Mouse (Mus musculus): ENCODE data around the gene H1foo. TPM values are rescaled to one million over a fixed set of nuclear protein-coding genes. Genes with fewer than 3 reads are reported as not detected.
A peak's percentile ranks its signal among the peaks of the same experiment; 100 is the strongest.

H1foo gene
- polyA plus RNA-seq, 1 experiment: not detected

DNA sequence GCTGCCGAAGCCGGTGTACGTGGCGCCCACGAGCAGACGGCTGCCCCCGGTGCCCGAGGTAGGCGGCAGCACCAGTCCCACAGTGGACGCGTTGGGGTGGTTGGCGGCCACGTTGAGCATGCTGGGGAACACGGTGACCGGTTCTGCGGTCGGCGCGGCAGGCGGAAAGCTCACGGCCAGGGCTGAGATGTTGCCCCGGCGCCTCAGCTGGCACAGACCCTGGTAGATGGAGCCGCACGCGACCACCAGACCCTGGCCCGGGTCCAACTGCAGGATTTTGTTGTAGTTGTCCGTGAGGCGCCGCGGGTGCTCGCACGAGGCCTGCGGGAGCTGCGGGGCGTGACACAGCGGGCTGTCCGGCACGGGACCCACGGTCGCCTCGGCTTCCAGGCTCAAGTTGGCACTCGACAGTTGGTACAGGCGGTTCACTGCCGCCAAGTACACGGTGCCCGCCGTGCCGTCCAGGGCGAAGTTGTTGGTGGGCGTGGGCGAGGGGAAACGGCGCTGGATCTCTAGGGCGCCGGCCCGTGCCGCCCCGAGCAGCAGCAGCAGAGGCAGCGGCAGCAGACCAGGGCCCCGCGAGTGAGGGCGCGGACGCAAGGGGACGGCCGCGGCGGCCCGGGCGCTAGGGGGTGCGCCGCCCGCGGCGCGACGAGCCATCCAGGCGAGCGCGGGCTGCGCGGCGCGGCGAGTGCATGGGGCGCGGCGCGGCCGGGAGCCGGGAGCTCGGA, 49.6 kb downstream of the H1foo start:
- Histone ChIP-seq H3K4me1 (ENCODE audit: control insufficient read depth, insufficient read depth, low read length) (peaks cover 7% of the 10 kb centered on the region), H3K27ac (ENCODE audit: insufficient read depth, low read length) (peak overlapping the region; percentile 82), H3K4me3 (ENCODE audit: insufficient read depth, low read length) (peak overlapping the region; percentile 81)
- no peak for TF ChIP-seq CTCF (IDR thresholded peaks at IDR 0.05; ENCODE audit: extremely low read depth, insufficient read depth, low read length)
- no peak for TF ChIP-seq POLR2A (IDR thresholded peaks at IDR 0.05; ENCODE audit: extremely low read depth, insufficient read depth, low read length)

DNA sequence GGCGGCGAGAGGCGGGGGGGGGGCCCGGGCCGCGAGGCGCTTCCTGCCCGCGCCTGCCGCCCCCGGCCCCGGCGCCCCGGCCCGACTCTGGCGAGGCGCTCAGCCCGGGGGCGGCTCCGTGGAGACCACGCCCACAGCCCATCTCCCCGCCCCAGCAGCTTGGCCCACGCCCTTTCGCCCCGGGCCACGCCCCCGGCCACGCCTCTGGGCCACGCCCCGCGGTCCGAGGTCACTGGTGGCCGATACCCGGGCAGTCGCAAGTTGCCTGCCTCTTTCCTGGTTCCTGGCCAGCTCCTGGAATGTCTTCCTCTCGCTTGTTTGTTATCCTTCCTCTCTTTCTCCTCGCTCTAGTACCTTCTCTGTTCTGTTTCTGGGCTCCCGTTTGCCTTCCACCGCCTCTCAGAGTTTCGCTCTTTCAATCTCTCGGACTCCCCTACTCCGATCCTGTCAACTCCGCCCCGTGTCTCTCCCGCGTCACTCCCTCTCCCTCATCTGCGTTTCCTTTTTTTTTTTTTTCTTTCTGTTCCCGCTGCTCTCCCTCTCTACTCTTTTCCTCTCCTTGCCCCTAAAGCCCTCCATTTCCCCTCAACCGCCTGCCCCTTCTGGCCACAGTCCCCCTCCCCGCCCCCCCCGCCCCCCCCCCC, 50.3 kb downstream of the H1foo start, which contains the start of gene Plxnd1:
Gene Plxnd1, minus strand, starts transcription at position 129 of the 644 bp plus-strand sequence.
- no peak for TF ChIP-seq CTCF (IDR thresholded peaks at IDR 0.05; ENCODE audit: extremely low read depth, insufficient read depth, low read length)
- TF ChIP-seq POLR2A (IDR thresholded peaks at IDR 0.05; ENCODE audit: extremely low read depth, insufficient read depth, low read length): peak; percentile 20; the same call in 1 of the 2 replicates
- peak within 1 kb of the TSS; percentile 82 for H3K27ac ChIP-seq (ENCODE audit: insufficient read depth, low read length)
- 0 out of 2 replicates have a peak, but pooled peaks cover 4% of the 10 kb centered on the region for H3K4me1 ChIP-seq (ENCODE audit: control insufficient read depth, insufficient read depth, low read length)
- H3K4me3 ChIP-seq (ENCODE audit: insufficient read depth, low read length): peak within 1 kb of the TSS; percentile 81

DNA sequence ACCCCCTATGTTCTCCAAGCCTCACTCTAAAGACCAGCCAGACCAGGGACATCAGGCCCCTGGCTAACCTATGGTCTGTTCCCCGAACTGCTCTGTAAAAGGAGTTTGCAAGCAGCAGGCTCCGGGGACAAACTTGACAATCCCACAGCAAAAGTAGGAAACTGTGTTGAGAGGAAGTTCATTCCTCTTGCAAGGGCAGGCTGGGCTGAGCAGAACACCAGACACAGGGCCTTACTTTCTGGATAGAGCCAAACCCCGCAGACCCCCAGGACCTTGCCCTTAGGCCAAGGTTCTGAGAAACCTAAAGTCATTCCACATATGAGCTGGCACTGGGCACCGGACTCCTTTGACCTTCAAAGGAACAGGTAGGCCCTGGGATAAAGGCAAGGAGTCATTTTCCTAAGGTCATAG, 50.8 kb downstream of the H1foo start:
- TF ChIP-seq POLR2A (IDR thresholded peaks at IDR 0.05; ENCODE audit: extremely low read depth, insufficient read depth, low read length) (no peak), CTCF (IDR thresholded peaks at IDR 0.05; ENCODE audit: extremely low read depth, insufficient read depth, low read length) (no peak)
- H3K27ac ChIP-seq (ENCODE audit: insufficient read depth, low read length): 0 out of 2 replicates have a peak overlapping the region, but pooled peaks have one; percentile 21
- 0 out of 2 replicates have a peak, but pooled peaks cover 1% of the 10 kb centered on the region for H3K4me1 ChIP-seq (ENCODE audit: control insufficient read depth, insufficient read depth, low read length)
- H3K4me3 ChIP-seq (ENCODE audit: insufficient read depth, low read length): peak overlapping the region; percentile 81; the same call in 1 of the 2 replicates

DNA sequence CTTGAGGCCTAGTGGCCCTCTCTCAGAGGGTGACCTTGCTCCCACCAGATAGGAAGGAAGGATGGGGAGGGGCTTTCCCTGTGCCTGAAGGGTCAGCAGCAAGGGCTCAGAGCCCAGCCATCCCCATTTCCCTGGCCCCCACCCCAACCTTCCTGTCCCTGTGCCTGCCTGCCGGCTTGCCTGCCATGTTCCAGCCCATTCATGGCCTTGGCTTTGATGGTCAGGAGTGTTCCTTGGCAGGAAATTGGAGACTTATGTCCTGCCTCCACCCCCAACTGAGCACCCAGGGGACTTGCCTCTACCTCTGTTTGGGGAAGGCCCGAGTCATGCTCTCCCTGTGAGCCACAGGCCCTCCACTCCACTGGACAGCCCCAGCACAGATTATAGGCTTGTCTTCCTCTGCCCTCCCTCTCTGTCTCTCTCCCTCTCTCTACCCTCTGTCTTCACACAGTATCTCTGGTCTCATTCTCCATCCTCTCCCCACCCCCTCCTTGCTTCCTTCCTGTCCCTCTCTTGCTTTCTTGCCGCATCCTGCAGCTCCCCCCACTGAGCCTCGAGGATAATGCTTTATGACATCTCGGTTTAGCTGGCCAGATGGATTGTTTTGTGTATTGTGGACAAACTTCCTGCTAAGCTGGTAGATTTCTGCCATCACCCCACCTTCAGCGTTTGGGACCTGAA, 51.6 kb downstream of the H1foo start:
- Histone ChIP-seq H3K4me3 (ENCODE audit: insufficient read depth, low read length) (no peak overlapping the region), H3K4me1 (ENCODE audit: control insufficient read depth, insufficient read depth, low read length) (no peaks in the 10 kb centered on the region), H3K27ac (ENCODE audit: insufficient read depth, low read length) (no peak overlapping the region)
- TF ChIP-seq CTCF (IDR thresholded peaks at IDR 0.05; ENCODE audit: extremely low read depth, insufficient read depth, low read length) (peak; percentile 57), POLR2A (IDR thresholded peaks at IDR 0.05; ENCODE audit: extremely low read depth, insufficient read depth, low read length) (no peak)

DNA sequence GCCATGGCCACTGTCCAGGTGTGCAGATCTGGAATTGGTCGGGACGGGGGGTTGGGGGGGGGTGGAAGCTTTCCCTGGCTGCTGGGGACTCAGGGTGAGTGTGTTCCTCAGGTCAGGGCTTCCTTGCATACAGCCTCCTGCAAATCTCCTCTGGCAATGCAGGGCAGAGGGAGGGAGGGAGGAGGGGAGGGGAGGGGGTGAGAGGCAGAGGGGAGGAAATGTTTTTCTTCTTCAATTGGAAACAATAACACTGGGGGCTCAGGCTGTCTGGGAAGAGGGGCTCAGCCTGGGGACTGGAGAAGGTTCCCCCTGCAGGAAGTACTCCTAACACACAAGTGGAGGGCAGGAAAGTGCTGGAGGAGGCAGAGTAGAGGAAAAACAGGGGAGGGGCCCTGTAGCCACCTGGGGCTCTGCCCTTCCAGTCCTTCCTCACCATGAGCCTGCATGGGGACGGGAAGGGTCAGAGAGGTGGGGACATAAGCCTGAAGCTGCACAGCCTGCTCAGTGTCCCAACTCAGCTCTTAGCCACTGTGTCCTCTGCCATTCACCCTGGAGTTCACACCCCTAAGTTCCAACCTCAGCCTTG, 53.1 kb downstream of the H1foo start:
- TF ChIP-seq POLR2A (IDR thresholded peaks at IDR 0.05; ENCODE audit: extremely low read depth, insufficient read depth, low read length) (no peak), CTCF (IDR thresholded peaks at IDR 0.05; ENCODE audit: extremely low read depth, insufficient read depth, low read length) (no peak)
- H3K4me1 ChIP-seq (ENCODE audit: control insufficient read depth, insufficient read depth, low read length): no peaks in the 10 kb centered on the region
- H3K27ac ChIP-seq (ENCODE audit: insufficient read depth, low read length): no peak overlapping the region
- H3K4me3 ChIP-seq (ENCODE audit: insufficient read depth, low read length): no peak overlapping the region

DNA sequence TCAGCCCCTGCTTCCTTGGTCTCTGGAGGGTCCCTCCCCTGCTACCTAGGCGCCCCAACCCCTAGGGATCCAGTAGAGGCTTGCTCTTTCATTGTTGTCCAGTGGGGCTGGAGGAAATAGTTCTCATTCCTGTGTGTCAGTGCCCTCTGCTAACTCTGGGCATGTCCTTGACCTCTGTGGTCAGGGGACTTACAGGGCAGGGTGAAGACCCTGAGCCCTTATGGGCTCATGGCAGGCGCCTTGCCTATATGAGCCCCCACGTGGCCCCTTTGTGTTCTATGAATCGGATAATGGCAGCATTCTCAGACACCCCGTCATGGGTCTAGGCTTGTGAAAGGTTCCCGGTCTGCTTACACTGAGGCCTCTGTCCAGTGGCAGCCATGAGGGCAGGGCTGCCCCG, 54.0 kb downstream of the H1foo start:
- Histone ChIP-seq H3K4me3 (ENCODE audit: insufficient read depth, low read length) (no peak overlapping the region), H3K4me1 (ENCODE audit: control insufficient read depth, insufficient read depth, low read length) (no peaks in the 10 kb centered on the region), H3K27ac (ENCODE audit: insufficient read depth, low read length) (no peak overlapping the region)
- TF ChIP-seq CTCF (IDR thresholded peaks at IDR 0.05; ENCODE audit: extremely low read depth, insufficient read depth, low read length) (no peak), POLR2A (IDR thresholded peaks at IDR 0.05; ENCODE audit: extremely low read depth, insufficient read depth, low read length) (no peak)

DNA sequence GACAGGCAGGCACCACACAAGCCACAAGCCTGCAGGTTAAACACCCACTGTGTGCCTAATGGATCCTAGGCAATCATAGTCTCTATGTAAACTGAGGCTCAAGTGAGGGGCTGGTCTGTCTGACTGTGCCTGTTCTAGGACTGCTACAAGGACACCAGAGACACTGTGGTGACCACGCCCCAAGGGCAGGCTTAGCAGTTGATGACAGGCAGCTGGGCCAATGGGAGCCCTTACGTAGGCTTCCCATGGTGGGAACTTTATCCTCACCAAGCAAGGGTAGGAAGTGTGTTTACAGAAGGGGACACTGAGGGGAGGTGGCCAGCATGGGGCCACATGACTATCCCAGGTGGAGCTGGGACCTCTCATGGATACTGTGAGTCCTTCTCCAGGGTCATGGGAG, 54.5 kb downstream of the H1foo start:
- TF ChIP-seq CTCF (IDR thresholded peaks at IDR 0.05; ENCODE audit: extremely low read depth, insufficient read depth, low read length) (no peak), POLR2A (IDR thresholded peaks at IDR 0.05; ENCODE audit: extremely low read depth, insufficient read depth, low read length) (no peak)
- Histone ChIP-seq H3K4me3 (ENCODE audit: insufficient read depth, low read length) (no peak overlapping the region), H3K4me1 (ENCODE audit: control insufficient read depth, insufficient read depth, low read length) (no peaks in the 10 kb centered on the region), H3K27ac (ENCODE audit: insufficient read depth, low read length) (no peak overlapping the region)

Other genes starting within 250 kb of the H1foo start
- 5.5 TPM in 2 replicates for gene Tmem40, start 182.5 kb upstream of the H1foo start, polyA plus RNA-seq (2012; rRNA removed)
- 3.0 and 3.1 TPM in 2 replicates for gene Cand2, start 170.4 kb upstream of the H1foo start, polyA plus RNA-seq (2012; rRNA removed)
- gene Rpl32, start 136.2 kb upstream of the H1foo start, polyA plus RNA-seq (2012; rRNA removed): 914 and 1,009 TPM in 2 replicates
- 7.1 and 7.9 TPM in 2 replicates for gene Efcab12, start 106.5 kb upstream of the H1foo start, polyA plus RNA-seq (2012; rRNA removed)
- gene Mbd4, start 91.6 kb upstream of the H1foo start, polyA plus RNA-seq (2012; rRNA removed): 9.5 and 10.1 TPM in 2 replicates
- gene Ift122, start 91.5 kb upstream of the H1foo start, polyA plus RNA-seq (2012; rRNA removed): 31.2 and 34.7 TPM in 2 replicates
- gene Rho, start 13.2 kb upstream of the H1foo start, polyA plus RNA-seq (2012; rRNA removed): 0.84 and 0.91 TPM in 2 replicates
- 103 and 115 TPM in 2 replicates for gene Plxnd1, start 50.1 kb downstream of the H1foo start, polyA plus RNA-seq (2012; rRNA removed)
- 48.4 and 48.7 TPM in 2 replicates for gene Tmcc1, start 248.5 kb downstream of the H1foo start, polyA plus RNA-seq (2012; rRNA removed)